Mouse (Mus musculus): ENCODE measurements around the gene Gm826.

DNA sequence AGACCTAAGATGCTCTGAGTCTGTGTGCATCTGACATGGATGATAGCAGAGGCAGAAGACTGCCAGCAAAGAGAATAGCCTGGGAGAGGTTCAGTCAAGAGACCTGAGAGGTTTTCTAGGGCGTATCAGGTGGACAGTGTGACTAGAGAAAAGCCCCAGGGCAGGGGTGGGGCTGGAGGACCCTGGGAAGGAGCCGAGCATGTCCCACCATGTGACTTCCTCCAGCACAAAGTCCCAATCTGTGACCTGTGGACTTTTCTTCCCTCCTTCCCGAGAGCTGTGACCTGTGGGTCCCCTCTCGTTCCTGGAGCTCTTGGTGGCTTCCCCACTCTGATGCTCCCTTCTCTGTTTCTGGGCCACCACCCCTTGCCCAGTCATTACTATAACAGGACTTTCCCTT is 6.2 kb upstream of the Gm826 start:
- TF ChIP-seq CTCF (IDR thresholded peaks at IDR 0.05; ENCODE audit: borderline replicate concordance, insufficient read depth, low read depth, low read length) (no peak), POLR2A (IDR thresholded peaks at IDR 0.05; ENCODE audit: borderline replicate concordance, insufficient read depth, low read length) (no peak)
